Mouse (Mus musculus) testis, postnatal 10 days (tissue): ENCODE results near the gene Fam214a.
A peak's percentile ranks its signal among the peaks of the same experiment; 100 is the strongest.
"Not testable (repeated sequence)": the region's sequence is repeated elsewhere in the genome, so short reads cannot be mapped to it uniquely, and the experiment has no call there.

Experiments
- DNase-seq: peaks from one replicate; pipeline ENCODE4 v3.0.0; 2021; ENCODE audit warnings: low spot score

Fam214a gene

DNA sequence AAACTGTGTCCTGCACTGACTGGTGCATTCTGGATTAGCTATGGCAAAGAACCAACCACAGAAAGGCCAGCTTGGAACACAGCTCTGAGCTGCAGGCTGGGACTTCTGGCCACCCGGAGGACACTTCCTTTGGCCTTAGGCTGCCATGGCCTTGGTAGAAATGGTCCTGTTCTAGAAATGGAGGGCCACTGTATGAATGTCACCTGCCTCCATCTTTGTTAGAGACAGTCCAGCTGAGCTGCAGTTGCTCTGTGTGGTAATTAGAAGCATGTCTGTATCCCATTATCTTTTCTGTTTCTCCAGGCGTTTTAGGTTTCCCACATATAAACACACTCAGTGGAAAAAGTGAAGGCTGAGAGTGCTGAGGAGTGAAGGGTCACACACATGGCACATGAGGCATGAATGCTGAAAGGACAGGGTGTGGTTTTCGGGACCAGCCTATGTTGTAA is 29.0 kb downstream of the Fam214a start:
- DNase-seq = no peak

DNA sequence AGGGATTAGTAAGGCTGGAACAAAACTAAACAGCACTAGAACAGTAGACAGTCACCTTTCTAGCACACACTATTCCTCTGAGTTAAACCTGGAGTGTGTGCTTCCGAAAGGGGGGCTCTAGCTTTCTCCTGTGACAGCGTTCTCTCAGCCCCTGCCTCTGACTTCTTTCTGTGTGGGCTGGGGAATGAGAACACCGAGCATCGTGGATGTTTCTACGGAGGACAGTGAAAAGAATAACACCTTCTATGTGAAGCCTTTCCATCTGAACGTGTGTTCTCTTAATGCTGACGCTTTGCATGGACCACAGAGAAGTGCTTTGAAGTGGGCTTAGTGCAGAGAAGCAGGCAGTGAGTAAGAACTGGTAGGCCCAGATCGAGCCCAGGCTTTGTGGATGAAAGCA is 29.5 kb downstream of the Fam214a start:
- no peak for DNase-seq

GRCm38 (mm10) chr9:74982722-74983121 is 30.0 kb downstream of the Fam214a start:
- DNase-seq = not testable (repeated sequence)

DNA sequence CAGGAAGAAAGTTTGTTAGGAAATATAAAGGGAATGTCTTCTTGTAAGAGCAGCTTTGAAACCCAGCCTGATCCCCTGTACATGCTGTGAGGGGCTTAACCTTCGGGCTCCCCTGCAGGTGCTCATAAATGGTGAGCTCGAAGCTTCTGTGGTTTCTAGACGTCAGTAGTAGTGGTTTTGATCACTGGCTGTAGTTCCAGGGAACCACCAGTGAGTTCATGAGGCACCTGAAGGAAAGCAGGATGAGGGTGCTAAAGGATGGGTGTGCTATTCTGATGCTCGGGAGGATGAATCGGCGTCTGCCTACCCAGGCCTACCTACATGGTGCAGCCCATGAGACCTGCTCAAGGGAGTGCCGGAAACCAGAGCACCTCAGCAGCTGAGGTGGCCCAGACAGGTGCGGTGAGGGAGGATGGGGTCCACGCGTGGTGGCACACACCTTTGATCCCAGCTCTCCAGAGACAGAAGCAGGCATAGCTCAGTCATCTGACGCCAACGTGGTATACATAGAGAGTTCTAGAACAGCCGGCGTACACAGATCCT is 32.6 kb downstream of the Fam214a start:
- DNase-seq = no peak

DNA sequence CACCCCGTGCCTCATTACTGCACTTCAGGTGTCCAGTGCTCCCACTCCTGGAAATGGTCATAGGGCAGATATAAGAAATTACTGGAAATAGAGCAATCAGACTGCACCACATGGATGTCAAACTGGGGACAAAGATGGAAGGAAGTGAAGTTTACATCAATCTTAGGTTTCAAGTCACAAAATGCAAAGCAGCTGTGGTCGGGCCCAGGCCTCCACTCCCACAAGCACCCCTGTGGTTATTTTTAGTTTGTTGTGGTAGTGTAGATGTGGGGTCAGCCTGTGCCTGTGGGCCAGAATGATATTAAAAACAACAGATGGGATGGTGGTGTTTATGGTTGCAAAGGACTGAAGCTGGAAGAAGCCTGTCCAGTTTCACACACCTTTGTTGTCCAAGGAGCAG is 33.1 kb downstream of the Fam214a start:
- no peak for DNase-seq

DNA sequence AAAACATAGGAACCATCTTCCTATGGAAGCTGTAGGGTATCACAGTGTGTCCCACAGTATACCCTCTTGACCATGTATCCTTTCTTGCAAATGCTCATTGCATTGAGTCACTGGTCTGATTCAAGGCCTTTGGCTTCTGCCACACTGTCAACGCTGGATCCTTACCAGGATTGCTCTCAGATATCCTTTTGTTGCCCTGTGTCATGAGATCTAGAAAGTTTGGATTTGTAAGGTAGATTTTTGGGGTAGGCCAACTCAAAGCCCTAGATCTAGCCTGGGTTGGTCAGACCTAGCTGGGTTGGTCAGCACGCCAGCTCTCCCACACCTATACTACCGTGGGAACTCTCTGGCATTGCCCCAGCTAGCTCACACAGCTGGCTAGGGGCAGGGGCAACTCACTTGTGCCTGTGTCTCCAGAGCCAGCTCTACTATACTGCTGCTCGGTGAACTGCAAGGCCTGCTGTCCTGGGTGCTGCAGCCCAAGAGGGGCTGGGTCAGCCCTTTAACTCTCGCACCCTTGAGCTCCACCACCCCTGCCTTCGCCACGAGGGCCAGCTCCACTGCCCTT is 36.3 kb downstream of the Fam214a start:
- no peak for DNase-seq

DNA sequence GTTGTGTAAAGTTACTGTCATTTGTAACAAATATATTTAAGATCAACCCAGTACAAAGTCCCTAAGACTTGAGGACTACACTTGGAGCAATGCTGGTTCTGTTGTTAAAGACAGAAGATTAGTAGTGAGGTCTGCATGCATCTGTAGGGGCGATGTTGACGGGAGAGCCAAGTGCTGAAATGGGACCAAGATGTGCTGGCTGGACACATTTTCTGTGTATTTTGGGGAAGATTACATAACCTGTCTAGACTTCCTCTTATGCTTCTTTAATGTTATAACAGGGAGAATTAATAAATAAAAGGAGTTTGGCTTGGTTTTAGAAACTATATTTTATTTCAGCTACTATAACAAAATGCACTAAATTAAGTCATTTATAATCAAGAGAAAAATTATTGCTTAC is 37.3 kb downstream of the Fam214a start:
- DNase-seq = no peak

DNA sequence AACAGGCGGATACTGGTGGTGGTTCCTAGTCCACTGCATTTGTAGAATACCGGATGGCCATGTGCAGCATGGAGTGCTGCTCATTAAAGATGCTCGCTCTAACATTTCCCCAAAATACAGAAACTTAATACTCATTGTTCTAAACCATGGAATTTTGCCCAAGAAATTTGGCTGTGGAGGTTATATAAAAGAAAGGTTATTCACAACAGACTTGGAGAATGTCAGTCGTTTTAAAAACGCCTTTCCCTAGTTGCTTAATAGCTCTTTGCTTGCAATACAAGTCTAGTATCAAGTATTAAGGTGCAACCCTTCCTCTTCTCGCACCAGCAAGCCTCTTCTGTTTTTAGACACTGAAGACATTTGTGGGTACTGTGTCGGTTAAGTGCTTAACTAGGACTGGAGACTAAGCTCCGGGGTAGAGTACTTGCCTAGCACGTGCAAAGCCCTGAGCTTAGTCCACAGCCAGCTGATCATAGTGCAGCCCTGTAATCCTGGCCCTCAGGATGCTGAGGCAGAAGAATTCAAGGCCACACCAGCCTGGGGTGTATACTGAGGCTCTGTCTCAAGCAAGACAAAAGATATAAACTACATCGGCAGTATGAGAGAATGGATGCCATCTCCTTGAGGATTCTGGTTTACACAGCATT is 42.0 kb downstream of the Fam214a start:
- DNase-seq = no peak

DNA sequence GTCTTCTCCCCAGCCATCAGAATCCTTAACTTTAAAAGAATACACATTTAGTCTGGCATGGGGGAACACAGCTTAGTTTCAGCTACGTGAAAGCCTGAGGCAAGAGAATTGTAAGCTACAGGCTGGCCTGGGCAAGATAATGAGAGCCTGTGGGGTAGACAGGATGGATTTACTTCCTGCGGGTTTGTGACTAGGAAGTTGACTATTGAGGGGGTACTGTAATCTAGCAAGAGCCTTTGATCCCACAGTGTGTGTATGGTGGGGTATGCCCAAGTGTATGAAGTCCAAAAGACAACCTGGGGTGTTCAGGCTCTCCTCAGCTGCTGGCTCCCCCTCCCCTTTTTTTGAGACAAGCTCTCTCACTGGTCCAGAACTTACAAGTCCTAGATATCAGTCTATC is 43.7 kb downstream of the Fam214a start:
- DNase-seq = no peak

- DNase-seq = no peak
Measured at GRCm38 (mm10) chr9:74997976-74998375, 45.3 kb downstream of the Fam214a start.

- DNase-seq = no peak
Measured at GRCm38 (mm10) chr9:75001006-75001405, 48.3 kb downstream of the Fam214a start.

- DNase-seq = peak; percentile 64
Measured at GRCm38 (mm10) chr9:75001611-75002204, 49.0 kb downstream of the Fam214a start.

- DNase-seq = no peak
Measured at GRCm38 (mm10) chr9:75002262-75002661, 49.6 kb downstream of the Fam214a start.

- DNase-seq = peak; percentile 63
Measured at GRCm38 (mm10) chr9:75004203-75004602, 51.5 kb downstream of the Fam214a start.

DNA sequence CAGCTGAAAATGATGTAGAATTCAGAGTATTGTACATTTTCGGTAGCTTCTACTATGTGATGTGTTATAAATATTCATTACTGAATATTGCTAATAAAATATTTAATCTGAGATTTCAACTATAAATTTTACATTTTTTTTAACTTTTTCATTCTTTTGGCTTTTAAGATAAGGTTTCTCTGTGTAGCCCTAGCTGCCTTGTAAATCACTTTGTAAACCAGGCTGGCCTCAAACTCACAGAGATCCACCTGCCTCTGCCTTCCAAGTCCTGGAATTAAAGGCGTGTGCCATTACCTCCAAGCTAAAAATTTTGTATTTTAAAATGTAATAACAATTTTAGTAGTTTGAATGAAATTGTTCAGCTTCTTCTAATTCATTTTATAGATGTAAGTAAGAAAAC is 63.9 kb downstream of the Fam214a start:
- peak; percentile 12 for DNase-seq

DNA sequence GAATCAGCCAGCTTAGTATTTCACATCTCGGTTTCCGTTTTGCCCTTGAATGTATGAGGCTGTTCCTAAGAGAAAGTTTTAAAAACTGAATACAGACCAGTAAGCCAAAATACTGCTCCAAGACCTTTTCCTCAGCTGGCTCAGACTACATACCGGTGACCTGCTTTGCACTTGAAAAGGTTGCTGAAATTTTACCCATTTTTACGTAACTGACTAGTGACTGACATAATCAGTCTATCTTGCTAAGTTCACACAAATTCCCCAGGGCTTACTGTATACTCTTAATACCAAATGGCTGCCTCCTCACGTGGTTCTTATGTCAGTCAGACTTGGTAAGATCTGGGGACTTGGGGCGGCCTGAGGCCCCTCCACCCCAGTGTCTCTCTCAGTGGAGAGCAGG is 66.5 kb downstream of the Fam214a start:
- no peak for DNase-seq

GRCm38 (mm10) chr9:75019592-75019991 is 66.9 kb downstream of the Fam214a start:
- DNase-seq = no peak

GRCm38 (mm10) chr9:75020561-75020960 is 67.9 kb downstream of the Fam214a start:
- DNase-seq = peak; percentile 19

DNA sequence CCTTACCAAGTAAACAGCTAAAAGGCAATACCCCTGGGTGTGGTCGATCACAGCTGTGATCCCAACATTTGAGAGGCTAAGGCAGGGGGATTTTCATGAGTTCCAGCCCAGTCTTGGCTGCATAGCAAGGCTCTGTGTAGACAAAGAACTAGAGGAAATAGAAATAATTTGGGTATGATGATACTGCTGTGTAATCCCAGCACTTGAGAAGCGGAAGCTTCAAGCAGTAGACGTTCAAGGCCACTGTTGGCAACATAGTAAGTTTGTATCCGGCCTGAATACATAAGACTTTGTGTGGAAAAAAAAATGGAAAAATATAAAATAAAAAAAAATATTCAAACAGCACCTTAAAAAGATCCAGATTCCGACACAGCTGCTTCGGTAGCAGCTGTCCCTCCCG is 69.9 kb downstream of the Fam214a start:
- peak; percentile 35 for DNase-seq

GRCm38 (mm10) chr9:75023150-75023894 is 70.6 kb downstream of the Fam214a start:
- DNase-seq = peak; percentile 26

- peak; percentile 35 for DNase-seq
Measured at GRCm38 (mm10) chr9:75024089-75024488, 71.4 kb downstream of the Fam214a start.

- peak; percentile 37 for DNase-seq
Measured at GRCm38 (mm10) chr9:75025689-75026088, 73.0 kb downstream of the Fam214a start.

DNA sequence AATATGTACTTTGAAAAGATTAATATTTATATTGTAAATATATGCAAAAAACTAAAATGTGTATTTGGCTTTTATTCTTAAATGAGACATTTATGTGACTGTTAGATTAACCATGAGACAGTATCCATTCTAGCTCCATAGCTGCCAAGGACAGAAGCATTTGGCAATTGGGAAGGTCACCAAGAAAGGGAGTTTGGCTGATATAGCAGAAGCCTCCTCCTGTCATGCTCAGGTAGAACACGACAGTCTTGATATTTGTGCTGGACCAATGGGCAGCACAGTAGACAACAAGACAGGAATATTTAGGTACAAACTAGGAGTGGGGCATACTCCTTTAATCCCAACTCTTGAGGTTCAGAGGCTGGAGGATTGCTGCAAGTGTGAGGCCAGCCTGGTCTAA is 79.7 kb downstream of the Fam214a start:
- no peak for DNase-seq
